Mouse (Mus musculus): ENCODE data around the gene Tmem210.

The Tmem210 gene

GRCm38 (mm10) chr2:25298046-25298445, 10.1 kb downstream of the Tmem210 start:
- peak in 1 of 2 experiments; percentile 72 for DNase-seq

- no peak for DNase-seq
These were observed 15.5 kb downstream of the Tmem210 start for GRCm38 (mm10) chr2:25303452-25303851.

GRCm38 (mm10) chr2:25303931-25304656, 16.1 kb downstream of the Tmem210 start:
- DNase-seq = peak; percentile 74 to 83

GRCm38 (mm10) chr2:25304657-25305541, 17.0 kb downstream of the Tmem210 start:
- DNase-seq = no peak

- DNase-seq = peak in 1 of 2 experiments; percentile 1
These were observed 17.8 kb downstream of the Tmem210 start for GRCm38 (mm10) chr2:25305587-25306359.

- DNase-seq = peak; percentile 55 to 58
These were observed 22.2 kb downstream of the Tmem210 start for GRCm38 (mm10) chr2:25310180-25310579.

- peak in 1 of 2 experiments; percentile 53 for DNase-seq
These were observed 23.0 kb downstream of the Tmem210 start for GRCm38 (mm10) chr2:25310969-25311368.

- DNase-seq = no peak
These were observed 23.5 kb downstream of the Tmem210 start for GRCm38 (mm10) chr2:25311491-25311891.

- DNase-seq = peak; percentile 71 to 74
These were observed 30.4 kb downstream of the Tmem210 start for GRCm38 (mm10) chr2:25318119-25318966.

GRCm38 (mm10) chr2:25318971-25319773, 31.2 kb downstream of the Tmem210 start, which contains the start of gene Grin1:
Gene Grin1, minus strand, starts transcription at chr2:25319187.
- peak; percentile 86 to 92 for DNase-seq

- DNase-seq = no peak
These were observed 32.1 kb downstream of the Tmem210 start for GRCm38 (mm10) chr2:25320084-25320483.

GRCm38 (mm10) chr2:25326036-25326435, 38.1 kb downstream of the Tmem210 start:
- no peak for DNase-seq

- peak; percentile 69 to 70 for DNase-seq
These were observed 40.5 kb downstream of the Tmem210 start for GRCm38 (mm10) chr2:25328440-25328839.

GRCm38 (mm10) chr2:25331470-25331869, 43.5 kb downstream of the Tmem210 start:
- no peak for DNase-seq

- DNase-seq = peak; percentile 99 to 100
These were observed 44.6 kb downstream of the Tmem210 start, which contains the start of gene Man1b1 for GRCm38 (mm10) chr2:25332286-25333160. Gene Man1b1, plus strand, starts transcription at chr2:25332338.

GRCm38 (mm10) chr2:25333569-25333968, 45.6 kb downstream of the Tmem210 start:
- DNase-seq = no peak

GRCm38 (mm10) chr2:25338303-25338702, 50.4 kb downstream of the Tmem210 start:
- no peak for DNase-seq

Data from cerebellum, adult 18-20 months (tissue).